9 mouse cellular contexts compared by ENCODE assay signal in the genomic region with DNA sequence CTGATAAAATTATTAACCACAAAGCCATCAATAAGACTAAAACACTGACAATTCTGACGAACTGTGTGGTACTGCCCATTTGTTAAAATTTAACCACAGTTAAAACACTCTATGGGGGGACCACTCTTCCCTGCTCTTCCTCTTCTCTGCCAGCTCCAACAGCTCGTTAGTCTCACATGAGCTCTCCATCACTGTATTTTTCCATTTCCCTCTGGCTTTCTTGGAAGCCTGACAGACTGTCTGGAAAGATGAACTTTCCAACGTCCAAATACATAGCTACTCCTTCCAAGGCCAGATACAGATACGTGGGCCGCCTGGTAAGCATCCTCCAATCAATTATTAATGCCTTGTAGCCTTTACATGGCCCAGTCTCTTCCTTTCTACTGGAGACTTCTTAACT. TPM values are rescaled to one million over a fixed set of nuclear protein-coding genes. Genes with fewer than 3 reads are reported as not detected.
A peak's percentile ranks its signal among the peaks of the same experiment; 100 is the strongest.
DNase-seq lines count a peak whose midpoint lies in the region; ATAC-seq and TF ChIP-seq lines count a peak whose summit lies in the region.
"Had no signal": no experiment of that assay in that cellular context is flagged by ENCODE, and none has a peak within 500 bp of the region (broad histone marks: within the 10 kb centered on the region; RNA-seq: fewer than 3 reads in every experiment).

No protein-coding gene starts in this region.

- no peaks in the 10 kb centered on the region for H3K36me3 ChIP-seq in heart, embryonic 10.5 days
- H3K36me3 ChIP-seq in lung, embryonic 14.5 days (ENCODE audit: insufficient read depth) = no peaks in the 10 kb centered on the region
- H3K36me3 ChIP-seq in midbrain, embryonic 13.5 days = no peaks in the 10 kb centered on the region
- H3K36me3 ChIP-seq: limb, embryonic 12.5 days had no signal

- no peaks in the 10 kb centered on the region for H3K9me3 ChIP-seq in heart, embryonic 10.5 days
- H3K9me3 ChIP-seq in lung, embryonic 14.5 days (ENCODE audit: low read depth, low read length) = no peaks in the 10 kb centered on the region
- no peaks in the 10 kb centered on the region for H3K9me3 ChIP-seq in midbrain, embryonic 13.5 days
- H3K9me3 ChIP-seq: limb, embryonic 12.5 days had no signal

- H3K9ac ChIP-seq in lung, embryonic 14.5 days = no peak overlapping the region
- H3K9ac ChIP-seq in midbrain, embryonic 13.5 days (replicated peaks) = no peak overlapping the region
- H3K9ac ChIP-seq: limb, embryonic 12.5 days had no signal

- no peaks in the 10 kb centered on the region for H3K27me3 ChIP-seq in heart, embryonic 10.5 days (ENCODE audit: insufficient read depth, poor library complexity, severe bottlenecking)
- no peaks in the 10 kb centered on the region for H3K27me3 ChIP-seq in lung, embryonic 14.5 days (ENCODE audit: insufficient read depth, low read length)
- no peaks in the 10 kb centered on the region for H3K27me3 ChIP-seq in midbrain, embryonic 13.5 days
- H3K27me3 ChIP-seq: limb, embryonic 12.5 days had no signal

- no peak overlapping the region for H3K27ac ChIP-seq in heart, embryonic 10.5 days
- no peak overlapping the region for H3K27ac ChIP-seq in lung, embryonic 14.5 days (ENCODE audit: low read depth)
- no peak overlapping the region for H3K27ac ChIP-seq in midbrain, embryonic 13.5 days
- H3K27ac ChIP-seq: layer of hippocampus, adult 2 months; limb, embryonic 12.5 days had no signal

- no peak overlapping the region for H3K4me2 ChIP-seq in lung, embryonic 14.5 days
- H3K4me2 ChIP-seq in midbrain, embryonic 13.5 days (replicated peaks) = no peak overlapping the region
- H3K4me2 ChIP-seq: limb, embryonic 12.5 days had no signal

- 74% methylated on average over 5 of the region's 5 CpGs for WGBS in heart, embryonic 10.5 days
- WGBS in lung, embryonic 14.5 days = 31% methylated on average over 5 of the region's 5 CpGs
- 55% methylated on average over 5 of the region's 5 CpGs for WGBS in lung, adult 2 months
- 80% methylated on average over 5 of the region's 5 CpGs for WGBS in midbrain, embryonic 13.5 days

- peak; percentile 69 for DNase-seq in heart, adult 8-10 months (ENCODE audit: low spot score)
- DNase-seq in heart, embryonic 10.5 days (ENCODE audit: low spot score) = no peak
- DNase-seq in lung, embryonic 14.5 days = peak; percentile 72
- DNase-seq in lung, adult 2 months = no peak
- peak; percentile 87 for DNase-seq in cerebellum, adult 9-10 months
- peak; percentile 45 for DNase-seq in lung, postnatal 25 days (ENCODE audit: low spot score)

- TF ChIP-seq CTCF in lung, embryonic 14.5 days (IDR thresholded peaks at IDR 0.05; ENCODE audit: low read depth) = no peak
- no peak for TF ChIP-seq CTCF in lung, adult 2 months (IDR thresholded peaks at IDR 0.05; ENCODE audit: insufficient read depth, low read length)

- ATAC-seq in lung, embryonic 14.5 days (ENCODE audit: insufficient read depth) = no peak
- no peak for ATAC-seq in midbrain, embryonic 13.5 days

- no peak for TF ChIP-seq POLR2A in lung, adult 2 months (IDR thresholded peaks at IDR 0.05; ENCODE audit: borderline replicate concordance, extremely low read depth, low read depth, low read length)

- no peak overlapping the region for H3K4me3 ChIP-seq in heart, embryonic 10.5 days
- no peak overlapping the region for H3K4me3 ChIP-seq in lung, embryonic 14.5 days (ENCODE audit: low read depth, low read length)
- no peak overlapping the region for H3K4me3 ChIP-seq in lung, adult 2 months (replicated peaks; ENCODE audit: extremely low read depth, low read depth, low read length)
- H3K4me3 ChIP-seq in midbrain, embryonic 13.5 days (replicated peaks) = no peak overlapping the region
- H3K4me3 ChIP-seq: layer of hippocampus, adult 2 months; limb, embryonic 12.5 days had no signal

- H3K4me1 ChIP-seq in heart, embryonic 10.5 days = no peaks in the 10 kb centered on the region; the same call in 1 of the 2 replicates
- no peaks in the 10 kb centered on the region for H3K4me1 ChIP-seq in lung, embryonic 14.5 days (ENCODE audit: insufficient read depth)
- 0 out of 2 replicates have a peak, but pooled peaks cover 2% of the 10 kb centered on the region for H3K4me1 ChIP-seq in lung, adult 2 months (ENCODE audit: control insufficient read depth, insufficient read depth, low read length)
- no peaks in the 10 kb centered on the region for H3K4me1 ChIP-seq in midbrain, embryonic 13.5 days (replicated peaks)

RNA-seq across cellular contexts. Expression of a gene that starts 38.3 kb away (rescaled TPM):
- total RNA-seq in heart, adult 8-10 months (2022) = 10 to 100 TPM; 19.3 to 24.6 (median 19.9) TPM
- 15.2 and 20.7 TPM in 2 replicates for polyA plus RNA-seq in heart, embryonic 10.5 days (2016; fragmentation: Nextera tagmentation; extraction: Ambion mirVana)
- 4.2 and 5.3 TPM in 2 replicates for polyA plus RNA-seq in lung, embryonic 14.5 days (2014; fragmentation: Nextera tagmentation; extraction: Ambion mirVana)
- polyA plus RNA-seq in lung, adult 2 months (2012; rRNA removed) = 11.3 and 20.7 TPM in 2 replicates
- 2.2 and 2.7 TPM in 2 replicates for polyA plus RNA-seq in midbrain, embryonic 13.5 days (2015; fragmentation: Nextera tagmentation; extraction: Ambion mirVana)

Comparison
In these comparisons a context has a peak if more than half of its experiments do, and no peak if none do; other contexts are left out.
1. DNase-seq: peak in heart, adult 8-10 months (single experiment), lung, embryonic 14.5 days (single experiment), cerebellum, adult 9-10 months (single experiment) and lung, postnatal 25 days (single experiment); none in heart, embryonic 10.5 days (single experiment) and lung, adult 2 months (single experiment).